Mouse (Mus musculus) bone marrow macrophage, adult 2 months (primary cell): ENCODE results near the gene Nsl1. TPM values are rescaled to one million over a fixed set of nuclear protein-coding genes. Genes with fewer than 3 reads are reported as not detected.
"Not testable (repeated sequence)": the region's sequence is repeated elsewhere in the genome, so short reads cannot be mapped to it uniquely, and the experiment has no call there.

Experiments used
- H3K27ac ChIP-seq: 2 replicates; pipeline ENCODE4 v1.5.1; 2012; ENCODE audit warnings: low read depth, low read length; ENCODE audit not compliant: insufficient read depth
- H3K4me1 ChIP-seq: 2 replicates; pipeline ENCODE4 v1.6.1; 2012; ENCODE audit warnings: low read length; ENCODE audit not compliant: control insufficient read depth, insufficient read depth
- H3K4me3 ChIP-seq: 2 replicates; pipeline ENCODE4 v1.5.1; 2012; ENCODE audit warnings: mild to moderate bottlenecking, low read length, moderate library complexity; ENCODE audit not compliant: insufficient read depth
- CTCF ChIP-seq: IDR thresholded peaks from 2 replicates; pipeline ENCODE4 v1.5.1; 2012; ENCODE audit warnings: low read depth, mild to moderate bottlenecking, low read length, moderate library complexity
- POLR2A ChIP-seq: IDR thresholded peaks from 2 replicates; pipeline ENCODE4 v1.6.1; 2012; ENCODE audit warnings: mild to moderate bottlenecking, low read depth, low read length, borderline replicate concordance
- polyA plus RNA-seq: library from polyadenylated mRNA; stranded (reverse); fragments of >200 nt; gene quantifications from 2 replicates; pipeline ENCODE4 v1.2.4, GENCODE M21; 2012; ENCODE audit not compliant: missing spikeins, insufficient read depth, insufficient read length

Gene Nsl1
- polyA plus RNA-seq = 7.7 and 9.5 TPM in 2 replicates

GRCm38 (mm10) chr1:191062781-191063485, at the start of gene Nsl1, which contains the start of gene Tatdn3:
Nsl1 (plus strand) TSS chr1:191063012.
Tatdn3 (minus strand) TSS chr1:191062932.
- H3K4me1 ChIP-seq = peaks cover 12% of the 10 kb centered on the region
- H3K27ac ChIP-seq = peak within 1 kb of the TSS; percentile 51
- TF ChIP-seq CTCF = no peak
- TF ChIP-seq POLR2A = no peak

GRCm38 (mm10) chr1:191014271-191014670, 48.5 kb upstream of the Nsl1 start:
- TF ChIP-seq POLR2A (no peak), CTCF (no peak)
- Histone ChIP-seq H3K4me3 (no peak overlapping the region), H3K4me1 (peaks cover 2% of the 10 kb centered on the region; the same call in 1 of the 2 replicates), H3K27ac (no peak overlapping the region)

More at GRCm38 (mm10) chr1:191062781-191063485, at the start of gene Nsl1, which contains the start of gene Tatdn3:
- H3K4me3 ChIP-seq = peak within 1 kb of the TSS; percentile 86

GRCm38 (mm10) chr1:191019803-191020202, 43.0 kb upstream of the Nsl1 start:
- Histone ChIP-seq H3K27ac (no peak overlapping the region), H3K4me1 (peaks cover 21% of the 10 kb centered on the region), H3K4me3 (no peak overlapping the region)
- TF ChIP-seq POLR2A (no peak), CTCF (no peak)

GRCm38 (mm10) chr1:191020217-191020924, 42.4 kb upstream of the Nsl1 start:
- H3K27ac ChIP-seq = peak overlapping the region; percentile 80
- no peak for TF ChIP-seq CTCF
- no peak for TF ChIP-seq POLR2A
- no peak overlapping the region; the same call in 1 of the 2 replicates for H3K4me3 ChIP-seq

GRCm38 (mm10) chr1:191021016-191021415, 41.8 kb upstream of the Nsl1 start:
- Histone ChIP-seq H3K4me1 (peaks cover 21% of the 10 kb centered on the region), H3K4me3 (no peak overlapping the region; the same call in 1 of the 2 replicates), H3K27ac (peak overlapping the region; percentile 80)
- TF ChIP-seq POLR2A (no peak), CTCF (no peak)

More at GRCm38 (mm10) chr1:191020217-191020924, 42.4 kb upstream of the Nsl1 start:
- H3K4me1 ChIP-seq = peaks cover 21% of the 10 kb centered on the region

- H3K4me1 ChIP-seq = peaks cover 25% of the 10 kb centered on the region
- peak overlapping the region; percentile 43 for H3K27ac ChIP-seq
- H3K4me3 ChIP-seq = no peak overlapping the region
- TF ChIP-seq CTCF (no peak), POLR2A (no peak)
Measured at GRCm38 (mm10) chr1:191023140-191023539, 39.7 kb upstream of the Nsl1 start.

- H3K4me1 ChIP-seq = peaks cover 25% of the 10 kb centered on the region
- not testable (repeated sequence) for H3K4me3 ChIP-seq, H3K27ac ChIP-seq
Measured at GRCm38 (mm10) chr1:191023806-191024205, 39.0 kb upstream of the Nsl1 start.

GRCm38 (mm10) chr1:191025016-191026012, 37.5 kb upstream of the Nsl1 start:
- H3K4me1 ChIP-seq = peaks cover 22% of the 10 kb centered on the region
- H3K4me3 ChIP-seq = peak overlapping the region; percentile 92
- peak overlapping the region; percentile 36 for H3K27ac ChIP-seq
- TF ChIP-seq CTCF (no peak), POLR2A (no peak)

- peak within 1 kb of the TSS; percentile 92 for H3K4me3 ChIP-seq
- TF ChIP-seq POLR2A (peak; percentile 59; the same call in 1 of the 2 replicates), CTCF (no peak)
- H3K27ac ChIP-seq = peak within 1 kb of the TSS; percentile 57
Measured at GRCm38 (mm10) chr1:191026021-191026713, 36.6 kb upstream of the Nsl1 start, which contains the start of gene Flvcr1. Flvcr1 (minus strand) TSS chr1:191026158.

More at GRCm38 (mm10) chr1:191026021-191026713, 36.6 kb upstream of the Nsl1 start, which contains the start of gene Flvcr1:
- peaks cover 14% of the 10 kb centered on the region for H3K4me1 ChIP-seq
